24 mouse cellular contexts compared by ENCODE assay signal in genomic region chr12:17218390-17218789, GRCm38 (mm10). TPM values are rescaled to one million over a fixed set of nuclear protein-coding genes. Genes with fewer than 3 reads are reported as not detected.
"Had no signal": no experiment of that assay in that cellular context is flagged by ENCODE, and none has a peak within 500 bp of the region (broad histone marks: within the 10 kb centered on the region; RNA-seq: fewer than 3 reads in every experiment).

No protein-coding gene starts in this region.

- H3K9me3 ChIP-seq: limb, embryonic 10.5 days; limb, embryonic 13.5 days; liver, embryonic 12.5 days; liver, embryonic 15.5 days; midbrain, embryonic 10.5 days; midbrain, embryonic 13.5 days; neural tube, embryonic 13.5 days; stomach, embryonic 15.5 days had no signal

- H3K4me1 ChIP-seq: liver, embryonic 12.5 days; liver, embryonic 15.5 days; megakaryocyte, embryonic 14.5 days; midbrain, embryonic 13.5 days; stomach, embryonic 15.5 days had no signal

- DNase-seq: kidney, adult 2 months; kidney, postnatal 36 days; layer of hippocampus, postnatal 36 days; liver; lung, adult 2 months; retina, postnatal 1 day; right cerebral cortex, postnatal 25 days; spleen, adult 18-20 months; thymus, postnatal 36 days had no signal

- H3K9ac ChIP-seq: limb, embryonic 13.5 days; liver, embryonic 12.5 days; liver, embryonic 15.5 days; midbrain, embryonic 13.5 days; neural tube, embryonic 13.5 days; stomach, embryonic 15.5 days had no signal

- H3K36me3 ChIP-seq: limb, embryonic 10.5 days; limb, embryonic 13.5 days; liver, embryonic 12.5 days; liver, embryonic 15.5 days; midbrain, embryonic 10.5 days; midbrain, embryonic 13.5 days; neural tube, embryonic 13.5 days; stomach, embryonic 15.5 days had no signal

- H3K27ac ChIP-seq: kidney, postnatal 0 days; limb, embryonic 10.5 days; limb, embryonic 13.5 days; liver, embryonic 12.5 days; liver, embryonic 15.5 days; midbrain, embryonic 10.5 days; midbrain, embryonic 13.5 days; neural tube, embryonic 13.5 days; stomach, embryonic 15.5 days had no signal

- H3K4me3 ChIP-seq: limb, embryonic 10.5 days; limb, embryonic 13.5 days; liver, embryonic 12.5 days; liver, embryonic 15.5 days; megakaryocyte, embryonic 14.5 days; midbrain, embryonic 10.5 days; midbrain, embryonic 13.5 days; myocyte; neural tube, embryonic 13.5 days; stomach, embryonic 15.5 days had no signal

- ATAC-seq: intestine, postnatal 0 days; liver, embryonic 12.5 days; midbrain, embryonic 13.5 days; midbrain, embryonic 16.5 days had no signal

- H3K27me3 ChIP-seq: liver, embryonic 15.5 days; midbrain, embryonic 13.5 days; stomach, embryonic 15.5 days had no signal

- H3K4me2 ChIP-seq: limb, embryonic 13.5 days; liver, embryonic 12.5 days; liver, embryonic 15.5 days; midbrain, embryonic 13.5 days; neural tube, embryonic 13.5 days; stomach, embryonic 15.5 days had no signal

RNA-seq across cellular contexts. Expression of gene Kcnf1, which starts 41.7 kb away (rescaled TPM):
- total RNA-seq: monocyte, adult 5-6 weeks; neutrophil, adult 5-6 weeks had no signal
